Mouse (Mus musculus): Measurements from ENCODE around the gene Snap23. TPM values are rescaled to one million over a fixed set of nuclear protein-coding genes. Genes with fewer than 3 reads are reported as not detected.

Snap23 gene
- total RNA-seq, 2 experiments from 2014 or later = 48.8 to 56.8 TPM

- no peak for DNase-seq
- intact Hi-C loops (cut with DNase I) = no loop called here
Measured at GRCm38 (mm10) chr2:120575978-120576377, 8.5 kb downstream of the Snap23 start.

- intact Hi-C loops (cut with DNase I) = no loop called here
- no peak for DNase-seq
Measured at GRCm38 (mm10) chr2:120577799-120578198, 10.3 kb downstream of the Snap23 start.

DNA sequence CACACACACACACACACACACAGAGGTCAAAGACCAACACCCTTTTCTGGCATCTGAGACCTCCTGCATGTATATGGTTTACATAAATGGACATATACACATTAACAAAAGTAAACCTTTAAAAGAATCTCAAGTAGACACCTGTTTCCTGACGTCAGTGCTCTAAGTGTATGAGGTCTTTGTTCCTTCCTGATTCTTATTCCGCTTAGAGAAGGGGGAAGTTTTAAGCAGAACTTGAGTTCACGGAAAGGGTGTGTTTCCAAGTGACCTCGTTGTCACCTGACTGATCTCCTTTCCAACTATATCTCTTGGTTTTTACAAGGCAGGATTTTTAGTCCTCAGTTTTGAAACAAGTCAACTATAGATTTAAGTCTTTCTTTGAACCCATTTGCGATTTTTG, 10.8 kb downstream of the Snap23 start:
- intact Hi-C loops (cut with DNase I) = no loop called here
- peak; percentile 10 to 14 for DNase-seq

DNA sequence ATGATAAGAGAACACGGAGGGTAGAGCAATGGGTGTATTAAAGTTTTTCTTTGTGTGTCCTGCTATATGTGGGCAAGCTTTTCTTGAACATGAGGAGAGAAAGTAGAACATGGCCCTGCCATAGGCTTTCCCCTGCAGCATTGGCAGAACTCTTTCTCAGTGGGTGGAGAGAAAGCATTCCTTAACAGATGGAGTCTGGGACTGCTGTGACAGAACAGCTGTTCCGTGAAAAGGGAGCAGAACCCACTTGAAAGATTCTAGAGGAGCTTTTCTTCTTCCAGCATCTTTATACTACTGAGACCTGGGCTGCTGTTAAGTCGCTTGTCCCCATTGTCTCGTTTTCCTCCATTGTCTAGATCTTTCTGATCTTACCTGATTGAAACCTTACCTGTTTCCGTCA, 22.3 kb downstream of the Snap23 start:
- no peak for DNase-seq
- intact Hi-C loops (cut with DNase I) = no loop called here

DNA sequence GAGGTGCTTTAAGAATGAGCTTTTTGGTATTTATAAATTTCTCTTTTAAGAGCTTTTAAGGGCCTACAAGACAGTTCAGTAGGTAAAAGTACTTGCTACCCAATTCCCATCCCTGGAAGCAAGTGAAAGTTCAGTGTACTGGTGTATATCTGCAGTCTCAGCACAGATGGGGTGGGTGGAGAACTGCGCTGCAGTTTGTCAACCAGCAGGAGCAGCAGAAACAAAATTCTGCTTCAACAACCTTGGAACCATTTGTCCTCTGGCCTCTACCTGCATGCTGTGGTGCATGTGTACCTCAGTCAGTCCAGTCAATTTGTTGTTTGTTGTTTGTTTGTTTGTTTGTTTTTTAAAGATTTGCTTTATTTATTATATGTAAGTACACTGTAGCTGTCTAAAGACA, 24.8 kb downstream of the Snap23 start:
- intact Hi-C loops (cut with DNase I) = no loop called here
- DNase-seq = no peak

DNA sequence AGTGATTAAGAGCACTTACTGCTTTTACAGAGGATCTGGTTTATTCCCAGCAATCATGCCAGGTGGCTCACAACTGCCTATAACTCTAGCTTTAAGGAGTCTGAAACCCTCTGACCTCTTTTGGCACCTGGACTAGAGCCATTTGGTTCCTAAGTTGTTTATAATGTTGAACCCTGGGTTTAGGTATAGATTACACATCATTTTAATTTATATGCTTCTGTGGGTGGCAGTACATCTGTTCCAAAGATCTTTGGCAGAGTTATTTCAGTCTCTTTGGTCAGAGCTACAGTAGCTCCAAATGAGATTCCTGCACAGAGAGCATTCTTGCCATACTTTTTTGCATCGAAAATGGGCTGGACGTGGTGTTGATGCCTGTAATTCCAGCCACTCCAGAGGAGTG, 30.3 kb downstream of the Snap23 start:
- intact Hi-C loops (cut with DNase I) = no loop called here
- no peak for DNase-seq

DNA sequence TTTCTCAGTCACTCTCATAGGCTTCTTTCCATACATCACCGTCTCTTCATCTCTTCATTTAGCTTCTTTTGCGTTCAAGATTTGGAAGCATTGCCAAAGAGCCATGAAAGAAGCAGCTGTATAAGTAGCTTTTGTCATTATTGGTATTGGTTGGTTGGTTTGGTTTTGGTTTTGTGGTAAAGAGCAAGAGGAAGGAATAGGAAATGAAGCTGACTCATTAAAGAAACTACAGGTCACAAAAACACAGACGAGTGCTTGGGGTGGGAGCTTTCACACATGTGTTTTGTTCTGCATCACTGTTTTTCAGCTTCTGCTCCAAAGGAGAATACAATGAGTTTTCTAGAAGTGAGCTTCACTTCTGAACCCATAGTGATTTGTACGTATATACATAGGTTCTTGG, 32.0 kb downstream of the Snap23 start:
- intact Hi-C loops (cut with DNase I) = no loop called here
- DNase-seq = no peak

GRCm38 (mm10) chr2:120606021-120606690, 38.7 kb downstream of the Snap23 start:
- intact Hi-C loops (cut with DNase I) = loop anchor here (2.0 to 5.0 kb wide), 2 partner anchors 39 to 127 kb away; partner anchors contain the start of gene Snap23
- peak; percentile 10 to 46 for DNase-seq

GRCm38 (mm10) chr2:120608830-120609723, 41.6 kb downstream of the Snap23 start, which contains the start of the genes Haus2 and Lrrc57:
Haus2 (plus strand) TSS chr2:120609383.
Lrrc57 (minus strand) TSS chr2:120609520.
- intact Hi-C loops (cut with DNase I) = loop anchor here (2.0 to 5.0 kb wide), 3 partner anchors 20 to 62 kb away; partner anchors contain the start of genes Snap23 and Stard9
- DNase-seq = peak; percentile 94 to 96

DNA sequence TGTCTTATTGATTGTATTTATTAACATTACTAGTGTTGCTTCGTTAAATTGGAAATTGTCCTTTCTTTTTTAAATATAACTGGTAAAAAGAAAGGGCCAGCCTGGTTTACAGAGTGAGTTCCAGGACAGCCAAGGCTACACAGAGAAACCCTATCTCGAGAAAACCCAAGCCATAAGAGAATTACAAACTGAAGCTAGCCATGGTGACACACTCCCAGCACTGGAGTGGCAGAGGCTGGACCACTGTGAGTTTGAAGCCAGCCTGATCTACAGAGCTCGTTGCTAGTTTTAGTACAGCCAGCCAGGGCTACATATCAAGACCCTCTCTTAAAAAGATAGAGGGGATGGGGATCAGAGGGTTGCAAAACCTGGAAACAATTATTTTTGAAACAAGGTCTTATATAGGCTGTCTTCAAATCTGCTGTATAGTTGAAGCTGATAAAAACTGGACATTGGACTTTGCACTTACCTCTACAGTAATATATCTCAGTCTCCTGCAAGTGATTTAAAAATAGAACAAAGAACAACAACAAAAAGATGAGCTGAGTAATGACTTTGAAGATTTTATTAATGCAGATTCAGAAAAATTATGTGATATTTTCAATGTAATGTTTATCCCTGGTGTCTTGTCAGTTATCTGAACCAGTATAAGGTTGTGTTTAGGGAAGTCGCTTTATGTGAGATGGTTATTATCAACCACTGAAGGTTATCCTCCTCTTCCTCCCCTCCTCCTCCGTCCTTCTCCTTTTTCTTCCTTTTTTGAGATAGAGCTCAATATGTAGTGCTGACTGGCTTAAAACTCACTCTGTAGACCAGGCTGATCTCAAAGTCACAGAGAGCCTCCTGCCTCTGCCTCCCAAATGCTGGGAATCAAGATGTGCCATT, 49.0 kb downstream of the Snap23 start:
- intact Hi-C loops (cut with DNase I) = no loop called here
- DNase-seq = no peak

DNA sequence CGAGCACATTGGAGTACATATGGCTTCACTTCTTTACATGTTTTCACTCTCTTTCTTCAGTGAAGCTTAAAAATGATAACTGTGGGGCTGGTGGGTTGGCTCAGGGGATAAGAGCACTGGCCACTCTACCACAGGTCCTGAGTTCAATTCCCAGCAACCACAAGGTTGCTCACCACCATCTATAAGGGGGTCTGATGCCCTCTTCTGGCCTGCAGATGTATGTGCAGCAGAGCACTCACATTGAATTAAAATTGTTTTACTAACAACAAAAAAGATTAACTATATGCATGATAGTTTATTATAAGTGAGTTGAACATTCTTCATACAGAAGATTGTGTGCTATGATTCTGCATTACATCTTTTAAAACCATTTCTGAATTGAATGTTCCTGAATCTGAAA, 52.1 kb downstream of the Snap23 start:
- DNase-seq = no peak
- intact Hi-C loops (cut with DNase I) = no loop called here

- no peak for DNase-seq
- intact Hi-C loops (cut with DNase I) = no loop called here
Measured at GRCm38 (mm10) chr2:120622920-120623319, 55.4 kb downstream of the Snap23 start.

- intact Hi-C loops (cut with DNase I) = loop anchor here (2.0 to 5.0 kb wide), 2 partner anchors 19 to 34 kb away; partner anchors contain the start of genes Haus2 and Lrrc57
- no peak for DNase-seq
Measured at GRCm38 (mm10) chr2:120628076-120628865, 60.8 kb downstream of the Snap23 start.

- DNase-seq = peak; percentile 99
- intact Hi-C loops (cut with DNase I) = loop anchor here (2.0 to 5.0 kb wide), 2 partner anchors 20 to 33 kb away; partner anchors contain the start of genes Haus2 and Lrrc57
Measured at GRCm38 (mm10) chr2:120628886-120629735, 61.6 kb downstream of the Snap23 start, which contains the start of gene Stard9. Stard9 (plus strand) TSS chr2:120629121.

DNA sequence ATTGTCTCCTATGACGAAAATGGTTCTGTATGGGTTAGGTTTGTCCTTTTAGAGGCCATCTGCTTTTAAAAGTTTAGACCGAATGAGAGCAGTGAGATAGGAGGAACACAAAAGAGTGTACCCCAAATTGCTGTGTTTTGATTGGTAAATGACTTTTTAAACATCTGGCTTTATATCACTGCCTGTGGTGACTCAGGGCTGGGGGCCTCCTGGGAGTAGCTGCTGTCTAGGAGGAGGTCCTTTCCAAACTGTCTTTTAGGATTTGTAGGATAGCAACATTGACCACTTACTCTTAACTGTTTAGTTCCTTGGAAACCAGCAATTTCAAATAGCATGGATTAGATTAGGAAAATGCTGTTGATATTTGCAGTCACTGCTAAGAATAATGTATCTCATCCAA, 62.8 kb downstream of the Snap23 start:
- peak in 1 of 2 experiments; percentile 48 for DNase-seq
- intact Hi-C loops (cut with DNase I) = no loop called here

- intact Hi-C loops (cut with DNase I) = no loop called here
Measured at GRCm38 (mm10) chr2:120630655-120631054, 63.2 kb downstream of the Snap23 start.

DNA sequence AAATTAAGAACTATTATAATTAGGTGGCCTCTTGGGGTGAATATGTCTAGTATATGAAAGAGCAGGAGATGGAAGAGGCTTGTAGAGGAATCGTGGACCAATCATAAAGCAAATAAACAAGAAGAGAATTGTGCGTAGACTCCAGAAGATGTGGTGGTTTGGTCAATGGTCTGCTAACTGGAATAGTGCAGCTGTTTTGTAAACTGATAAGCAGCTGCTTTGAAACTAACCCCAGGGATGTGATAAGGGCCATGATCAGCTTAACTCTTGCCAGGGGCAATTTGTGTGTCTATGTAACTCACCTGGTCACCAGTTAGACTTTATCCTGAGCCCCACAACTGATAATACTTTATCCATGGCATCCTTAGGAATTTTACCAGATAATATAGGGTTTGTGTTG, 64.0 kb downstream of the Snap23 start:
- DNase-seq = no peak
- intact Hi-C loops (cut with DNase I) = no loop called here

More at GRCm38 (mm10) chr2:120630655-120631054, 63.2 kb downstream of the Snap23 start:
- no peak for DNase-seq

GRCm38 (mm10) chr2:120631957-120632356, 64.5 kb downstream of the Snap23 start:
- DNase-seq = peak; percentile 43 to 49
- intact Hi-C loops (cut with DNase I) = no loop called here

DNA sequence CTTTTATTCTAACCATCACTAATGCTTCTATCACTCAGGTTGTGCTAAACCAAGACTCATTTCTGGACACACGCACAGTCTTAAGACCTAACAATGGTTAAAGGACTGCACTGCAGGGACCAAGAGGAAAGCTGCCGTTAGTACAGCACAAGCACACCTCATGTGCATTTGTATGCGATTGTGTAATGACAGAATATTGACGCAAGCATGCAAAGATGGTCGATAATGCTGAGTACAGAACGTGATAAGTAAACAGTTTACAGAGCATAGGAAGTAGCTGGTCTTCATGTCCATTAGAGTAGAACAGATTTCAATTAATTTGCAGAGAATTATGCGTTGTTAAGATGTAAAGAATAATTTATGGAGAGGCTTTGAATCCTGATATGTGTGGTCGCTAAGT, 73.4 kb downstream of the Snap23 start:
- intact Hi-C loops (cut with DNase I) = no loop called here
- DNase-seq = no peak
